Comparison of ENCODE assay signal across 14 mouse cellular contexts in the genomic region with DNA sequence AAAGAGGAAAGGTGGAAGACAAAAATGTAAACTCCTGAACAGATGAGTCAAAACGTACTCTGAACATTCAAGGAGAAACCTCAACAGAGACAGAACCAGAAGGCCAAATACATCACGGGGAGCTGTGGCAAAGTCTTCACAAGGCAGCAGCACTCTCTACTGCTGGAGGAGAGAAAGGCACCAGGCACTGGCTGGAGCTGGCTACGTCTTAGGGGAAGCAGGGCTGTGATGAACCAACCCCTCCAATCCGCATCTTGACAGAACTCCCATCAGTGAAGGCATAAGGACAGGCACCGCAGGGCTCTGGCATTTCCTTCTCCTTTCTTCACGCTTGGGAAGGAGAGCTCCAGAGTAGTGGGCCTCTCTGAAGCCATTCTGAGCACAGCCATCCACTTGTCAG. TPM values are rescaled to one million over a fixed set of nuclear protein-coding genes. Genes with fewer than 3 reads are reported as not detected.
DNase-seq lines count a peak whose midpoint lies in the region; ATAC-seq and TF ChIP-seq lines count a peak whose summit lies in the region.
"Had no signal": no experiment of that assay in that cellular context is flagged by ENCODE, and none has a peak within 500 bp of the region (broad histone marks: within the 10 kb centered on the region; RNA-seq: fewer than 3 reads in every experiment).

No protein-coding gene starts in this region.

- peak; percentile 49 for TF ChIP-seq CTCF in hindbrain, postnatal 0 days (IDR thresholded peaks at IDR 0.05; ENCODE audit: low read depth)
- peak; percentile 31; the same call in 1 of the 2 replicates for TF ChIP-seq CTCF in spleen, adult 2 months (IDR thresholded peaks at IDR 0.05; ENCODE audit: extremely low read depth, insufficient read depth, insufficient read length, insufficient replicate concordance)

- no peaks in the 10 kb centered on the region; the same call in 1 of the 2 replicates for H3K4me1 ChIP-seq in hindbrain, postnatal 0 days (ENCODE audit: insufficient read depth, low read length)
- H3K4me1 ChIP-seq in hindbrain, embryonic 16.5 days (ENCODE audit: control insufficient read depth, insufficient read depth, low read depth, low read length) = peaks cover 5% of the 10 kb centered on the region
- H3K4me1 ChIP-seq in spleen, adult 2 months (ENCODE audit: control insufficient read depth, insufficient read depth, insufficient read length) = peaks cover 7% of the 10 kb centered on the region; the same call in 1 of the 2 replicates
- H3K4me1 ChIP-seq in hindbrain, embryonic 11.5 days (replicated peaks; ENCODE audit: control insufficient read depth, insufficient read depth, low read length) = no peaks in the 10 kb centered on the region

- 68% methylated on average over 6 of the region's 6 CpGs for WGBS in hindbrain, postnatal 0 days
- WGBS in hindbrain, embryonic 16.5 days = 91% methylated on average over 6 of the region's 6 CpGs
- WGBS in spleen, adult 2 months = 74% methylated on average over 6 of the region's 6 CpGs
- 89% methylated on average over 6 of the region's 6 CpGs for WGBS in hindbrain, embryonic 11.5 days

- H3K4me2 ChIP-seq in hindbrain, postnatal 0 days (ENCODE audit: low read depth, low read length) = no peak overlapping the region
- H3K4me2 ChIP-seq in hindbrain, embryonic 16.5 days (ENCODE audit: low read length) = no peak overlapping the region
- H3K4me2 ChIP-seq in hindbrain, embryonic 11.5 days (replicated peaks; ENCODE audit: low read depth, low read length) = no peak overlapping the region
- H3K4me2 ChIP-seq: limb, embryonic 15.5 days; midbrain, embryonic 15.5 days had no signal

- ATAC-seq in hindbrain, postnatal 0 days = no peak
- ATAC-seq in hindbrain, embryonic 16.5 days = no peak
- ATAC-seq in hindbrain, embryonic 11.5 days (ENCODE audit: low FRiP score) = no peak
- ATAC-seq: midbrain, embryonic 15.5 days had no signal

- H3K27me3 ChIP-seq in hindbrain, postnatal 0 days (ENCODE audit: insufficient read depth, low read length) = no peaks in the 10 kb centered on the region
- no peaks in the 10 kb centered on the region for H3K27me3 ChIP-seq in hindbrain, embryonic 16.5 days (replicated peaks; ENCODE audit: control insufficient read depth, insufficient read depth, low read length)
- H3K27me3 ChIP-seq in spleen, adult 2 months (ENCODE audit: control insufficient read depth, insufficient read depth, low read length) = no peaks in the 10 kb centered on the region
- H3K27me3 ChIP-seq in splenic B cell, adult 2 months (ENCODE audit: control insufficient read depth, insufficient read depth, low read length, poor library complexity, severe bottlenecking) = no peaks in the 10 kb centered on the region
- H3K27me3 ChIP-seq in hindbrain, embryonic 11.5 days (ENCODE audit: control insufficient read depth, insufficient read depth, low read length) = no peaks in the 10 kb centered on the region
- H3K27me3 ChIP-seq: limb, embryonic 15.5 days; midbrain, embryonic 15.5 days had no signal

- no peaks in the 10 kb centered on the region for H3K9me3 ChIP-seq in hindbrain, postnatal 0 days (ENCODE audit: low read length)
- no peaks in the 10 kb centered on the region for H3K9me3 ChIP-seq in hindbrain, embryonic 16.5 days (ENCODE audit: control insufficient read depth, low read length)
- H3K9me3 ChIP-seq in hindbrain, embryonic 11.5 days (ENCODE audit: control insufficient read depth, low read length) = no peaks in the 10 kb centered on the region
- H3K9me3 ChIP-seq: limb, embryonic 15.5 days; midbrain, embryonic 15.5 days had no signal

- H3K4me3 ChIP-seq in hindbrain, postnatal 0 days (ENCODE audit: low read length) = no peak overlapping the region
- no peak overlapping the region for H3K4me3 ChIP-seq in hindbrain, embryonic 16.5 days (ENCODE audit: low read length)
- H3K4me3 ChIP-seq in spleen, adult 2 months (ENCODE audit: extremely low read depth, insufficient read depth, insufficient read length) = no peak overlapping the region
- H3K4me3 ChIP-seq in hindbrain, embryonic 11.5 days (ENCODE audit: low read depth, low read length) = no peak overlapping the region
- H3K4me3 ChIP-seq: limb, embryonic 15.5 days; midbrain, embryonic 15.5 days had no signal

- TF ChIP-seq POLR2A in spleen, adult 2 months (IDR thresholded peaks at IDR 0.05; ENCODE audit: low read depth, low read length) = no peak

- no peak overlapping the region for H3K9ac ChIP-seq in hindbrain, postnatal 0 days (replicated peaks; ENCODE audit: low read length)
- H3K9ac ChIP-seq in hindbrain, embryonic 16.5 days (ENCODE audit: low read depth, low read length) = no peak overlapping the region
- H3K9ac ChIP-seq in hindbrain, embryonic 11.5 days (ENCODE audit: low read depth, low read length) = no peak overlapping the region
- H3K9ac ChIP-seq: limb, embryonic 15.5 days; midbrain, embryonic 15.5 days had no signal

- peak; percentile 59 for DNase-seq in adrenal gland, postnatal 14 days
- no peak for DNase-seq in adrenal gland, postnatal 4 days (ENCODE audit: low spot score in 2 of 2)
- peak; percentile 21 for DNase-seq in hindbrain, postnatal 0 days (ENCODE audit: low spot score)
- no peak for DNase-seq in spleen, adult 2 months (ENCODE audit: low read depth in 1 of 2, low spot score in 2 of 2)
- DNase-seq in spleen, postnatal 14 days (ENCODE audit: low spot score in 2 of 2) = no peak
- DNase-seq in splenic B cell, adult 2 months (ENCODE audit: low read depth, low spot score) = peak; percentile 28
- DNase-seq in hindbrain, embryonic 11.5 days (ENCODE audit: low spot score) = no peak
- DNase-seq: embryo, embryonic 11 days; kidney, postnatal 10 days; lung, postnatal 14 days; thymus, postnatal 4 days had no signal

- H3K27ac ChIP-seq in hindbrain, postnatal 0 days = no peak overlapping the region
- H3K27ac ChIP-seq in hindbrain, embryonic 16.5 days (ENCODE audit: low read depth, low read length) = no peak overlapping the region
- 0 out of 2 replicates have a peak overlapping the region, but pooled peaks have one; percentile 0 for H3K27ac ChIP-seq in spleen, adult 2 months (ENCODE audit: insufficient read depth, low read length)
- no peak overlapping the region for H3K27ac ChIP-seq in hindbrain, embryonic 11.5 days (ENCODE audit: low read depth, low read length)
- H3K27ac ChIP-seq: limb, embryonic 15.5 days; midbrain, embryonic 15.5 days had no signal

- no peaks in the 10 kb centered on the region for H3K36me3 ChIP-seq in hindbrain, postnatal 0 days (ENCODE audit: insufficient read depth, low read length)
- no peaks in the 10 kb centered on the region; the same call in 1 of the 2 replicates for H3K36me3 ChIP-seq in hindbrain, embryonic 16.5 days (ENCODE audit: control insufficient read depth, insufficient read depth, low read length)
- peaks cover 8% of the 10 kb centered on the region for H3K36me3 ChIP-seq in spleen, adult 2 months (ENCODE audit: control insufficient read depth, insufficient read depth, low read length)
- peaks cover 8% of the 10 kb centered on the region for H3K36me3 ChIP-seq in splenic B cell, adult 2 months (ENCODE audit: control insufficient read depth, insufficient read depth, low read length, poor library complexity, severe bottlenecking)
- no peaks in the 10 kb centered on the region for H3K36me3 ChIP-seq in hindbrain, embryonic 11.5 days (ENCODE audit: control insufficient read depth, insufficient read depth, low read length)

RNA-seq across cellular contexts. Expression of gene Nkiras2, which starts 7.4 kb away (rescaled TPM):
- 41.1 and 44.4 TPM in 2 replicates for total RNA-seq in adrenal gland, postnatal 14 days (2021)
- total RNA-seq in adrenal gland, postnatal 4 days (2021) = 10 to 100 TPM; 49.5 to 50.0 TPM
- total RNA-seq in hindbrain, postnatal 0 days (2014; rRNA removed) = 125 and 131 TPM in 2 replicates
- polyA plus RNA-seq in hindbrain, postnatal 0 days (2015; fragmentation: Nextera tagmentation; extraction: Ambion mirVana) = 77.5 and 82.1 TPM in 2 replicates
- polyA plus RNA-seq in hindbrain, embryonic 16.5 days (2015; fragmentation: Nextera tagmentation; extraction: Ambion mirVana) = 99.1 and 103 TPM in 2 replicates
- polyA plus RNA-seq in spleen, adult 2 months (2012; rRNA removed) = 39.5 and 48.9 TPM in 2 replicates
- polyA plus RNA-seq in hindbrain, embryonic 11.5 days (2014; fragmentation: Nextera tagmentation; extraction: Ambion mirVana) = 108 and 109 TPM in 2 replicates

RNA-seq across cellular contexts. Expression of gene Dnajc7, which starts 8.3 kb away (rescaled TPM):
- 217 and 264 TPM in 2 replicates for total RNA-seq in adrenal gland, postnatal 14 days (2021)
- 100 to 1,000 TPM; 296 to 306 TPM for total RNA-seq in adrenal gland, postnatal 4 days (2021)
- 64.6 and 73.8 TPM in 2 replicates for total RNA-seq in hindbrain, postnatal 0 days (2014; rRNA removed)
- polyA plus RNA-seq in hindbrain, postnatal 0 days (2015; fragmentation: Nextera tagmentation; extraction: Ambion mirVana) = 237 and 246 TPM in 2 replicates
- polyA plus RNA-seq in hindbrain, embryonic 16.5 days (2015; fragmentation: Nextera tagmentation; extraction: Ambion mirVana) = 290 and 293 TPM in 2 replicates
- 43.9 and 53.7 TPM in 2 replicates for polyA plus RNA-seq in spleen, adult 2 months (2012; rRNA removed)
- 95.3 and 105 TPM in 2 replicates for polyA plus RNA-seq in hindbrain, embryonic 11.5 days (2014; fragmentation: Nextera tagmentation; extraction: Ambion mirVana)

RNA-seq across cellular contexts. Expression of gene Cnp, which starts 36.9 kb away (rescaled TPM):
- 35.5 and 38.4 TPM in 2 replicates for total RNA-seq in adrenal gland, postnatal 14 days (2021)
- 10 to 100 TPM; 49.5 to 51.3 TPM for total RNA-seq in adrenal gland, postnatal 4 days (2021)
- total RNA-seq in hindbrain, postnatal 0 days (2014; rRNA removed) = 95.3 and 125 TPM in 2 replicates
- 121 and 146 TPM in 2 replicates for polyA plus RNA-seq in hindbrain, postnatal 0 days (2015; fragmentation: Nextera tagmentation; extraction: Ambion mirVana)
- 72.6 and 85.0 TPM in 2 replicates for polyA plus RNA-seq in hindbrain, embryonic 16.5 days (2015; fragmentation: Nextera tagmentation; extraction: Ambion mirVana)
- polyA plus RNA-seq in spleen, adult 2 months (2012; rRNA removed) = 97.4 and 120 TPM in 2 replicates
- 17.4 and 17.8 TPM in 2 replicates for polyA plus RNA-seq in hindbrain, embryonic 11.5 days (2014; fragmentation: Nextera tagmentation; extraction: Ambion mirVana)

Comparison
In these comparisons a context has a peak if more than half of its experiments do, and no peak if none do; other contexts are left out.
1. DNase-seq: peak in adrenal gland, postnatal 14 days (single experiment), hindbrain, postnatal 0 days (single experiment) and splenic B cell, adult 2 months (single experiment); none in adrenal gland, postnatal 4 days (0 of 2), spleen, adult 2 months (0 of 2), spleen, postnatal 14 days (0 of 2) and hindbrain, embryonic 11.5 days (single experiment).